Mouse (Mus musculus) heart, embryonic 15.5 days (tissue): ENCODE results near the gene Sult4a1. TPM values are rescaled to one million over a fixed set of nuclear protein-coding genes. Genes with fewer than 3 reads are reported as not detected.

Experiments
- polyA plus RNA-seq: library from polyadenylated mRNA; unstranded; fragments of >200 nt; fragmentation: Nextera tagmentation; extraction: Ambion mirVana; gene quantifications from 2 replicates; pipeline ENCODE4 v1.2.1, GENCODE M21; 2015

The Sult4a1 gene
- polyA plus RNA-seq, 1 experiment from 2014 or later = 0.52 TPM

Other genes with a start within 250 kb of the Sult4a1 start
- gene Efcab6, start 40.4 kb downstream of the Sult4a1 start, polyA plus RNA-seq = 0.24 and 0.51 TPM in 2 replicates
- gene Pnpla5, start 17.4 kb upstream of the Sult4a1 start, polyA plus RNA-seq = not detected in 2 replicates
- 0.55 and 0.68 TPM in 2 replicates for gene Pnpla3, start 62.1 kb upstream of the Sult4a1 start, polyA plus RNA-seq
- 122 and 124 TPM in 2 replicates for gene Samm50, start 86.5 kb upstream of the Sult4a1 start, polyA plus RNA-seq
- 12.2 and 13.5 TPM in 2 replicates for gene Parvb, start 126.3 kb upstream of the Sult4a1 start, polyA plus RNA-seq
- gene Parvg, start 218.3 kb upstream of the Sult4a1 start, polyA plus RNA-seq = 1.7 and 13.4 TPM in 2 replicates